Mouse (Mus musculus): ENCODE data around the gene Ccdc85c. TPM values are rescaled to one million over a fixed set of nuclear protein-coding genes. Genes with fewer than 3 reads are reported as not detected.

The Ccdc85c gene
- total and polyA plus RNA-seq, 3 experiments = 14.0 to 32.4 (median 15.2) TPM

GRCm38 (mm10) chr12:108275920-108276822, 946 bp upstream of the Ccdc85c start:
- no peak for DNase-seq (ENCODE audit: extremely low read depth)
- Histone ChIP-seq H3K9ac (ENCODE audit: insufficient read depth, low read depth) (peak overlapping the region; percentile 39; the same call in 1 of the 2 replicates), H3K4me3 (replicated peaks in 1 of 3; ENCODE audit: low read depth in 2 of 3, low read length in 2 of 3, poor library complexity in 1 of 3) (peak overlapping the region; percentile 38 to 61 (median 53)), H3K79me2 (replicated peaks; ENCODE audit: control insufficient read depth, extremely low read depth, insufficient read depth, poor library complexity, severe bottlenecking) (no peaks in the 10 kb centered on the region), H3K4me2 (ENCODE audit: insufficient read depth, low read depth, poor library complexity, severe bottlenecking) (0 out of 2 replicates have a peak overlapping the region, but pooled peaks have one; percentile 11), H3K27me3 (replicated peaks) (peaks cover 2% of the 10 kb centered on the region), H3K9me3 (replicated peaks; ENCODE audit: low read length) (no peaks in the 10 kb centered on the region), H3K27ac (ENCODE audit: insufficient read depth, low read depth) (no peak overlapping the region), H3K36me3 (replicated peaks in 1 of 2; ENCODE audit: control insufficient read depth in 1 of 2, insufficient read depth in 1 of 2, low read length in 1 of 2) (peaks cover 0 to 11% of the 10 kb centered on the region in 2 experiments), H3K4me1 (ENCODE audit: control insufficient read depth in 1 of 2, insufficient read depth in 2 of 2) (peaks cover 5 to 41% of the 10 kb centered on the region in 2 experiments; a peak in 3 of 4 replicates)
- TF ChIP-seq CTCF (conservative IDR thresholded peaks at IDR 0.05 in 1 of 2, IDR thresholded peaks at IDR 0.05 in 1 of 2; ENCODE audit: low read depth in 2 of 2, low read length in 2 of 2) = no peak
- no peak for TF ChIP-seq ETS1 (conservative IDR thresholded peaks at IDR 0.05; ENCODE audit: low read depth, low read length)
- no peak for TF ChIP-seq MAX (IDR thresholded peaks at IDR 0.05; ENCODE audit: low read length)
- TF ChIP-seq MXI1 (IDR thresholded peaks at IDR 0.05; ENCODE audit: low read depth, low read length) = no peak
- TF ChIP-seq SIN3A (IDR thresholded peaks at IDR 0.05; ENCODE audit: low read length) = no peak
- TF ChIP-seq PAX5 (IDR thresholded peaks at IDR 0.05; ENCODE audit: low read length) = no peak
- no peak for TF ChIP-seq ELF1 (IDR thresholded peaks at IDR 0.05; ENCODE audit: low read depth, low read length)
- TF ChIP-seq MYC (IDR thresholded peaks at IDR 0.05; ENCODE audit: low read depth, low read length) = no peak
- no peak for TF ChIP-seq USF2 (conservative IDR thresholded peaks at IDR 0.05; ENCODE audit: low read depth, low read length)
- TF ChIP-seq TBP (conservative IDR thresholded peaks at IDR 0.05; ENCODE audit: low read depth, low read length) = no peak
- no peak for TF ChIP-seq JUN (IDR thresholded peaks at IDR 0.05; ENCODE audit: insufficient read depth, low read depth, low read length)
- TF ChIP-seq TCF12 (IDR thresholded peaks at IDR 0.05; ENCODE audit: low read depth, low read length) = no peak
- TF ChIP-seq ZC3H11A (IDR thresholded peaks at IDR 0.05; ENCODE audit: low read depth, low read length) = no peak
- TF ChIP-seq BHLHE40 (IDR thresholded peaks at IDR 0.05; ENCODE audit: low read depth, low read length) = no peak
- no peak for TF ChIP-seq EP300 (IDR thresholded peaks at IDR 0.05; ENCODE audit: low read length)
- in situ Hi-C loops (cut with MboI; ENCODE audit: low pct_ligation_motif_present, low pct_unique_long_range_greater_than_20kb, low sequenced_read_pairs) (no loop called here), dilution Hi-C loops (cut with MboI; ENCODE audit: extremely low pct_ligation_motif_present, extremely low pct_unique_long_range_greater_than_20kb, low sequenced_read_pairs) (no loop called here)

- H3K9ac ChIP-seq (ENCODE audit: insufficient read depth, low read depth) = peak overlapping the region; percentile 39; the same call in 1 of the 2 replicates
- in situ Hi-C loops (cut with MboI; ENCODE audit: low pct_ligation_motif_present, low pct_unique_long_range_greater_than_20kb, low sequenced_read_pairs) (no loop called here), dilution Hi-C loops (cut with MboI; ENCODE audit: extremely low pct_ligation_motif_present, extremely low pct_unique_long_range_greater_than_20kb, low sequenced_read_pairs) (no loop called here)
- peaks cover 5 to 48% of the 10 kb centered on the region in 2 experiments; a peak in 3 of 4 replicates for H3K4me1 ChIP-seq (ENCODE audit: control insufficient read depth in 1 of 2, insufficient read depth in 2 of 2)
- H3K36me3 ChIP-seq (replicated peaks in 1 of 2; ENCODE audit: control insufficient read depth in 1 of 2, insufficient read depth in 1 of 2, low read length in 1 of 2) = peaks cover 0 to 13% of the 10 kb centered on the region in 2 experiments
- TF ChIP-seq NRF1 (IDR thresholded peaks at IDR 0.05; ENCODE audit: low read depth, low read length) (peak; percentile 52; the same call in 1 of the 2 replicates), HCFC1 (IDR thresholded peaks at IDR 0.05; ENCODE audit: low read depth, low read length) (peak; percentile 60), GABPA (IDR thresholded peaks at IDR 0.05; ENCODE audit: insufficient replicate concordance, low read depth, low read length) (no peak), CHD1 (IDR thresholded peaks at IDR 0.05; ENCODE audit: low read depth, low read length) (peak; percentile 96), ELF1 (IDR thresholded peaks at IDR 0.05; ENCODE audit: low read depth, low read length) (no peak), POLR2AphosphoS2 (IDR thresholded peaks at IDR 0.05; ENCODE audit: low read depth, low read length) (no peak), CHD2 (IDR thresholded peaks at IDR 0.05; ENCODE audit: low read length) (peak; percentile 50; the same call in 1 of the 2 replicates), SIN3A (IDR thresholded peaks at IDR 0.05; ENCODE audit: low read length) (0 out of 2 replicates have a peak, but pooled peaks have one; percentile 51), IRF4 (IDR thresholded peaks at IDR 0.05; ENCODE audit: low read depth, low read length) (peak; percentile 58)
- H3K79me2 ChIP-seq (replicated peaks; ENCODE audit: control insufficient read depth, extremely low read depth, insufficient read depth, poor library complexity, severe bottlenecking) = no peaks in the 10 kb centered on the region
- no peaks in the 10 kb centered on the region for H3K27me3 ChIP-seq (replicated peaks)
- no peaks in the 10 kb centered on the region for H3K9me3 ChIP-seq (replicated peaks; ENCODE audit: low read length)
- H3K4me3 ChIP-seq (replicated peaks in 1 of 3; ENCODE audit: low read depth in 2 of 3, low read length in 2 of 3, poor library complexity in 1 of 3) = peak overlapping the region; percentile 38 to 61 (median 53)
- peak; percentile 92 for DNase-seq (ENCODE audit: extremely low read depth)
- H3K4me2 ChIP-seq (ENCODE audit: insufficient read depth, low read depth, poor library complexity, severe bottlenecking) = 0 out of 2 replicates have a peak overlapping the region, but pooled peaks have one; percentile 11
- no peak overlapping the region for H3K27ac ChIP-seq (ENCODE audit: insufficient read depth, low read depth)
These were observed 274 bp upstream of the Ccdc85c start for GRCm38 (mm10) chr12:108275508-108275890.

Data from CH12.LX (cell line).